Mouse (Mus musculus): ENCODE measurements at regions not wholly inside any gene's neighbourhood (a gene's known extent, or its start where the extent isn't known, plus 50 kb on each side); places are given as distances from the start of the nearest gene placed in this dataset.

DNA sequence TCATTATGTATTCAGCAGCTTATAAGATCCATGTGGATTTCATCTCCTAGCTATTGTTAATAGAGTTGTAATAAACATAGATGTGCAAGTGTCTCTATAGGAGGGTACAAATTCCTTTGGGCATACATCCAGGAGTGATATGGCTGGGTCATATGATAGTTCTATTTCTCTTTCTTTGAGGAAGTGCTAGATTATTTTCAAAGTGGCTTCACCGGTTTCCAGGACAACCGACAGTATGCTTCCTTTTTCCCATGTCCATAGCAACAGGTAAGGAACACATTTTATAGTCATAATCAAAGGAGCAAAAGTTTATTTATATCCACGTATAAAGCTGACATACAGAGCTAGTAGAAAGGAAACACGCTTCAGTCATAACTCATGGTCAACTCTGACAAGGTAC, 710.2 kb upstream of the Tenm4 start:
- no peak overlapping the region for H3K27ac ChIP-seq (replicated peaks in 1 of 2; ENCODE audit: control insufficient read depth in 1 of 2, insufficient read depth in 1 of 2, low read depth in 2 of 2, low read length in 2 of 2)
- H3K9me3 ChIP-seq (ENCODE audit: control insufficient read depth, low read length), result no peaks in the 10 kb centered on the region
- H3K36me3 ChIP-seq (ENCODE audit: control insufficient read depth, insufficient read depth, low read length), result no peaks in the 10 kb centered on the region
- H3K4me1 ChIP-seq (ENCODE audit: control insufficient read depth in 2 of 2, insufficient read depth in 2 of 2, low read length in 2 of 2), result no peaks in the 10 kb centered on the region
- H3K9ac ChIP-seq (ENCODE audit: low read length), result no peak overlapping the region
- WGBS, result 79% methylated on average over 4 of the region's 4 CpGs
- no peaks in the 10 kb centered on the region for H3K27me3 ChIP-seq (ENCODE audit: control insufficient read depth, insufficient read depth, low read length)
- ATAC-seq (ENCODE audit: insufficient number of reproducible peaks, insufficient read depth, low FRiP score, low read depth), result no peak
- H3K4me2 ChIP-seq (ENCODE audit: low read length), result no peak overlapping the region
- H3K4me3 ChIP-seq (ENCODE audit: control insufficient read depth in 1 of 2, insufficient read depth in 1 of 2, low read depth in 1 of 2, low read length in 2 of 2), result no peak overlapping the region

GRCm38 (mm10) chr7:95465506-95465905, 705.5 kb upstream of the Tenm4 start:
- WGBS, result 81% methylated on average over 4 of the region's 4 CpGs
- no peak for ATAC-seq (ENCODE audit: insufficient number of reproducible peaks, insufficient read depth, low FRiP score, low read depth)
- H3K4me2 ChIP-seq (ENCODE audit: low read length), result no peak overlapping the region

GRCm38 (mm10) chr7:95467028-95467427, 704.0 kb upstream of the Tenm4 start:
- Histone ChIP-seq H3K4me1 (ENCODE audit: control insufficient read depth in 2 of 2, insufficient read depth in 2 of 2, low read length in 2 of 2) (no peaks in the 10 kb centered on the region), H3K9ac (ENCODE audit: low read length) (no peak overlapping the region)

More at GRCm38 (mm10) chr7:95465506-95465905, 705.5 kb upstream of the Tenm4 start:
- H3K9me3 ChIP-seq (ENCODE audit: control insufficient read depth, low read length), result no peaks in the 10 kb centered on the region
- H3K4me3 ChIP-seq (ENCODE audit: control insufficient read depth in 1 of 2, insufficient read depth in 1 of 2, low read depth in 1 of 2, low read length in 2 of 2), result no peak overlapping the region
- H3K27ac ChIP-seq (replicated peaks in 1 of 2; ENCODE audit: control insufficient read depth in 1 of 2, insufficient read depth in 1 of 2, low read depth in 2 of 2, low read length in 2 of 2), result no peak overlapping the region
- no peaks in the 10 kb centered on the region for H3K27me3 ChIP-seq (ENCODE audit: control insufficient read depth, insufficient read depth, low read length)
- no peaks in the 10 kb centered on the region for H3K4me1 ChIP-seq (ENCODE audit: control insufficient read depth in 2 of 2, insufficient read depth in 2 of 2, low read length in 2 of 2)
- H3K9ac ChIP-seq (ENCODE audit: low read length), result no peak overlapping the region
- no peaks in the 10 kb centered on the region for H3K36me3 ChIP-seq (ENCODE audit: control insufficient read depth, insufficient read depth, low read length)

GRCm38 (mm10) chr7:95473892-95474291, 697.2 kb upstream of the Tenm4 start:
- ATAC-seq (ENCODE audit: insufficient number of reproducible peaks, insufficient read depth, low FRiP score, low read depth), result no peak
- no peaks in the 10 kb centered on the region for H3K4me1 ChIP-seq (ENCODE audit: control insufficient read depth in 2 of 2, insufficient read depth in 2 of 2, low read length in 2 of 2)
- no peaks in the 10 kb centered on the region for H3K36me3 ChIP-seq (ENCODE audit: control insufficient read depth, insufficient read depth, low read length)
- H3K9ac ChIP-seq (ENCODE audit: low read length), result no peak overlapping the region
- H3K27me3 ChIP-seq (ENCODE audit: control insufficient read depth, insufficient read depth, low read length), result no peaks in the 10 kb centered on the region
- H3K4me2 ChIP-seq (ENCODE audit: low read length), result no peak overlapping the region
- 84% methylated on average over 4 of the region's 4 CpGs for WGBS
- no peaks in the 10 kb centered on the region for H3K9me3 ChIP-seq (ENCODE audit: control insufficient read depth, low read length)
- H3K27ac ChIP-seq (replicated peaks in 1 of 2; ENCODE audit: control insufficient read depth in 1 of 2, insufficient read depth in 1 of 2, low read depth in 2 of 2, low read length in 2 of 2), result no peak overlapping the region
- no peak overlapping the region for H3K4me3 ChIP-seq (ENCODE audit: control insufficient read depth in 1 of 2, insufficient read depth in 1 of 2, low read depth in 1 of 2, low read length in 2 of 2)

More at GRCm38 (mm10) chr7:95467028-95467427, 704.0 kb upstream of the Tenm4 start:
- H3K36me3 ChIP-seq (ENCODE audit: control insufficient read depth, insufficient read depth, low read length), result no peaks in the 10 kb centered on the region
- no peaks in the 10 kb centered on the region for H3K27me3 ChIP-seq (ENCODE audit: control insufficient read depth, insufficient read depth, low read length)
- H3K4me3 ChIP-seq (ENCODE audit: control insufficient read depth in 1 of 2, insufficient read depth in 1 of 2, low read depth in 1 of 2, low read length in 2 of 2), result no peak overlapping the region
- no peak for ATAC-seq (ENCODE audit: insufficient number of reproducible peaks, insufficient read depth, low FRiP score, low read depth)
- no peak overlapping the region for H3K4me2 ChIP-seq (ENCODE audit: low read length)
- 36% methylated on average over 3 of the region's 3 CpGs for WGBS
- no peak overlapping the region for H3K27ac ChIP-seq (replicated peaks in 1 of 2; ENCODE audit: control insufficient read depth in 1 of 2, insufficient read depth in 1 of 2, low read depth in 2 of 2, low read length in 2 of 2)
- no peaks in the 10 kb centered on the region for H3K9me3 ChIP-seq (ENCODE audit: control insufficient read depth, low read length)

DNA sequence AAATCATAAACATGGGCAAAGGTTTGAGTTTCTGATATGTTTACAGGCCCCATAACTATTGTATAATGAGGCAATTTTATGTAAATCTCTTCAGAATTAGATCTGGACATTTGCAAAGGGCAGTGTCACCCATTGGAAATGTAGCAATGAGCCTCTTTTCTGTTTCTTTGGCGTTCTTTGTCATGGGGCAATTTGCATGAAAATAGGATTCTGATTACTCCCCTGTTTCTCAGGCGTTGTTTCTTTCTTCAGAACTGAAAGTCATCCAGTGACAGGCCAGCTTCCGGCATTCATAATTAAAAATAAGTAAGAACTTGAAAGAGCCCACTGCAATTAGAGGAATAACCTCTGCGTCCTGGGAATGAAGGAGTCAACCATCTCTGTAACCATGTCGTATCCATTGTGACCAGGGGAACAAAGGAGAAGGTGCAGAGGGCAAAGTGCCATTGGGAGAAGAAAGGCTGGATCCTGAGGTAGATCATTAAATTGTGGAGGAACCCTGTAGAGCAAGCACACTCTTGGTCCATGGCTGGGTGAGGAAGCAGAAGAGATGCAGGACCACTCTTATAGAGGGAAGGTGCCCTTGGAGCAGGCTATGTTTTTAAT, 690.8 kb upstream of the Tenm4 start:
- no peak for ATAC-seq (ENCODE audit: insufficient number of reproducible peaks, insufficient read depth, low FRiP score, low read depth)
- no peaks in the 10 kb centered on the region for H3K9me3 ChIP-seq (ENCODE audit: control insufficient read depth, low read length)
- no peaks in the 10 kb centered on the region for H3K27me3 ChIP-seq (ENCODE audit: control insufficient read depth, insufficient read depth, low read length)
- H3K4me2 ChIP-seq (ENCODE audit: low read length), result no peak overlapping the region
- H3K27ac ChIP-seq (replicated peaks in 1 of 2; ENCODE audit: control insufficient read depth in 1 of 2, insufficient read depth in 1 of 2, low read depth in 2 of 2, low read length in 2 of 2), result no peak overlapping the region
- no peaks in the 10 kb centered on the region for H3K36me3 ChIP-seq (ENCODE audit: control insufficient read depth, insufficient read depth, low read length)
- no peak overlapping the region for H3K4me3 ChIP-seq (ENCODE audit: control insufficient read depth in 1 of 2, insufficient read depth in 1 of 2, low read depth in 1 of 2, low read length in 2 of 2)
- WGBS, result 57% methylated on average over 5 of the region's 5 CpGs
- no peaks in the 10 kb centered on the region for H3K4me1 ChIP-seq (ENCODE audit: control insufficient read depth in 2 of 2, insufficient read depth in 2 of 2, low read length in 2 of 2)
- no peak overlapping the region for H3K9ac ChIP-seq (ENCODE audit: low read length)

DNA sequence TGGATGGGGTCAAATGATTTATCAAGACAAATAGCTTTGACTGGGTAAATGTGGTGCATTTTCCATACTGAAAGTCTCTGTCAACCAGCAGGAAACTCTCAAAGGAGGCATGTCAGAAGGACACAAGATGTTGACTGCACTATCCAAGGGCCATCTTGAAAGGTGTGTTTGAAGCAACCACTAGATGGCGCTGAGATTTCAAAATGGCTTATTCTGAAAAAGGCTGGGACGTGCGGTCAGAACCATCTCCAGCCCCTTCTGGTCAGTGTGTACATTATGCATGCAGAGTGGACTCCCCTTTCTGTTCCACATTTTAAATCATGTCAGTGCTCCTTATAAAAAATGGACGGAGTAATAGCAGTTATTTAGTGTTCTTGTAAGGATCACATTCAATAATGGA, 681.4 kb upstream of the Tenm4 start:
- Histone ChIP-seq H3K36me3 (ENCODE audit: control insufficient read depth, insufficient read depth, low read length) (no peaks in the 10 kb centered on the region), H3K27me3 (ENCODE audit: control insufficient read depth, insufficient read depth, low read length) (no peaks in the 10 kb centered on the region), H3K9ac (ENCODE audit: low read length) (no peak overlapping the region), H3K4me3 (ENCODE audit: control insufficient read depth in 1 of 2, insufficient read depth in 1 of 2, low read depth in 1 of 2, low read length in 2 of 2) (no peak overlapping the region), H3K9me3 (ENCODE audit: control insufficient read depth, low read length) (no peaks in the 10 kb centered on the region), H3K4me1 (ENCODE audit: control insufficient read depth in 2 of 2, insufficient read depth in 2 of 2, low read length in 2 of 2) (no peaks in the 10 kb centered on the region), H3K4me2 (ENCODE audit: low read length) (no peak overlapping the region), H3K27ac (replicated peaks in 1 of 2; ENCODE audit: control insufficient read depth in 1 of 2, insufficient read depth in 1 of 2, low read depth in 2 of 2, low read length in 2 of 2) (no peak overlapping the region)
- no peak for ATAC-seq (ENCODE audit: insufficient number of reproducible peaks, insufficient read depth, low FRiP score, low read depth)
- 13% methylated on average over 4 of the region's 4 CpGs for WGBS

- no peak overlapping the region for H3K4me3 ChIP-seq (ENCODE audit: control insufficient read depth in 1 of 2, insufficient read depth in 1 of 2, low read depth in 1 of 2, low read length in 2 of 2)
- H3K27me3 ChIP-seq (ENCODE audit: control insufficient read depth, insufficient read depth, low read length), result no peaks in the 10 kb centered on the region
- whole genome bisulfite sequencing, result 61% methylated on average over 1 of the region's 1 CpGs
- no peak overlapping the region for H3K4me2 ChIP-seq (ENCODE audit: low read length)
- no peaks in the 10 kb centered on the region for H3K36me3 ChIP-seq (ENCODE audit: control insufficient read depth, insufficient read depth, low read length)
- H3K27ac ChIP-seq (replicated peaks in 1 of 2; ENCODE audit: control insufficient read depth in 1 of 2, insufficient read depth in 1 of 2, low read depth in 2 of 2, low read length in 2 of 2), result no peak overlapping the region
- H3K4me1 ChIP-seq (ENCODE audit: control insufficient read depth in 2 of 2, insufficient read depth in 2 of 2, low read length in 2 of 2), result no peaks in the 10 kb centered on the region
- H3K9me3 ChIP-seq (ENCODE audit: control insufficient read depth, low read length), result no peaks in the 10 kb centered on the region
- ATAC-seq (ENCODE audit: insufficient number of reproducible peaks, insufficient read depth, low FRiP score, low read depth), result no peak
- H3K9ac ChIP-seq (ENCODE audit: low read length), result no peak overlapping the region
Observed at GRCm38 (mm10) chr7:95494793-95495192, 676.3 kb upstream of the Tenm4 start.

GRCm38 (mm10) chr7:95502959-95503358, 668.1 kb upstream of the Tenm4 start:
- WGBS, result 40% methylated on average over 6 of the region's 6 CpGs
- H3K9me3 ChIP-seq (ENCODE audit: control insufficient read depth, low read length), result no peaks in the 10 kb centered on the region
- H3K4me1 ChIP-seq (ENCODE audit: control insufficient read depth in 2 of 2, insufficient read depth in 2 of 2, low read length in 2 of 2), result no peaks in the 10 kb centered on the region
- no peaks in the 10 kb centered on the region for H3K36me3 ChIP-seq (ENCODE audit: control insufficient read depth, insufficient read depth, low read length)
- no peak overlapping the region for H3K4me3 ChIP-seq (ENCODE audit: control insufficient read depth in 1 of 2, insufficient read depth in 1 of 2, low read depth in 1 of 2, low read length in 2 of 2)
- H3K27ac ChIP-seq (replicated peaks in 1 of 2; ENCODE audit: control insufficient read depth in 1 of 2, insufficient read depth in 1 of 2, low read depth in 2 of 2, low read length in 2 of 2), result no peak overlapping the region
- H3K4me2 ChIP-seq (ENCODE audit: low read length), result no peak overlapping the region
- H3K9ac ChIP-seq (ENCODE audit: low read length), result no peak overlapping the region
- H3K27me3 ChIP-seq (ENCODE audit: control insufficient read depth, insufficient read depth, low read length), result no peaks in the 10 kb centered on the region
- no peak for ATAC-seq (ENCODE audit: insufficient number of reproducible peaks, insufficient read depth, low FRiP score, low read depth)
